Mouse (Mus musculus): ENCODE measurements around the gene Tmed8. TPM values are rescaled to one million over a fixed set of nuclear protein-coding genes. Genes with fewer than 3 reads are reported as not detected.

Gene Tmed8
- total and polyA plus RNA-seq, 3 experiments: 27.3 to 34.8 (median 27.9) TPM

- Histone ChIP-seq H3K4me1 (ENCODE audit: control insufficient read depth in 1 of 2, insufficient read depth in 2 of 2) (peaks cover 0 to 4% of the 10 kb centered on the region in 2 experiments; a peak in 1 of 4 replicates), H3K27ac (ENCODE audit: insufficient read depth, low read depth) (no peak overlapping the region), H3K4me3 (replicated peaks in 1 of 3; ENCODE audit: low read depth in 2 of 3, low read length in 2 of 3, poor library complexity in 1 of 3) (no peak overlapping the region), H3K9ac (ENCODE audit: insufficient read depth, low read depth) (no peak overlapping the region), H3K79me2 (replicated peaks; ENCODE audit: control insufficient read depth, extremely low read depth, insufficient read depth, poor library complexity, severe bottlenecking) (no peaks in the 10 kb centered on the region), H3K9me3 (replicated peaks; ENCODE audit: low read length) (no peaks in the 10 kb centered on the region), H3K36me3 (replicated peaks in 1 of 2; ENCODE audit: control insufficient read depth in 1 of 2, insufficient read depth in 1 of 2, low read length in 1 of 2) (peaks cover 21 to 68% of the 10 kb centered on the region in 2 experiments), H3K27me3 (replicated peaks) (no peaks in the 10 kb centered on the region), H3K4me2 (ENCODE audit: insufficient read depth, low read depth, poor library complexity, severe bottlenecking) (no peak overlapping the region)
- in situ Hi-C loops (cut with MboI; ENCODE audit: low pct_ligation_motif_present, low pct_unique_long_range_greater_than_20kb, low sequenced_read_pairs): no loop called here
- dilution Hi-C loops (cut with MboI; ENCODE audit: extremely low pct_ligation_motif_present, extremely low pct_unique_long_range_greater_than_20kb, low sequenced_read_pairs): no loop called here
- no peak for DNase-seq (ENCODE audit: extremely low read depth)
- TF ChIP-seq TCF12 (IDR thresholded peaks at IDR 0.05; ENCODE audit: low read depth, low read length) (no peak), IRF4 (IDR thresholded peaks at IDR 0.05; ENCODE audit: low read depth, low read length) (no peak), MEF2A (IDR thresholded peaks at IDR 0.05; ENCODE audit: borderline replicate concordance, low read depth, low read length) (no peak), RAD21 (IDR thresholded peaks at IDR 0.05; ENCODE audit: low read depth, low read length) (no peak), E2F4 (IDR thresholded peaks at IDR 0.05; ENCODE audit: insufficient replicate concordance, low read depth, low read length) (no peak), KAT2A (IDR thresholded peaks at IDR 0.05; ENCODE audit: insufficient replicate concordance, low read length) (no peak), POLR2AphosphoS2 (IDR thresholded peaks at IDR 0.05; ENCODE audit: low read depth, low read length) (no peak), CHD2 (IDR thresholded peaks at IDR 0.05; ENCODE audit: low read length) (no peak), SMC3 (IDR thresholded peaks at IDR 0.05; ENCODE audit: low read depth, low read length) (no peak), MAX (IDR thresholded peaks at IDR 0.05; ENCODE audit: low read length) (no peak), HCFC1 (IDR thresholded peaks at IDR 0.05; ENCODE audit: low read depth, low read length) (no peak), ELF1 (IDR thresholded peaks at IDR 0.05; ENCODE audit: low read depth, low read length) (no peak), TBP (conservative IDR thresholded peaks at IDR 0.05; ENCODE audit: low read depth, low read length) (no peak), MXI1 (IDR thresholded peaks at IDR 0.05; ENCODE audit: low read depth, low read length) (no peak)
Observed at GRCm38 (mm10) chr12:87121918-87122589, 78.2 kb downstream of the Tmed8 start.

Other genes with a start within 250 kb of the Tmed8 start
- gene Zdhhc22, start 210.0 kb downstream of the Tmed8 start, total RNA-seq (2012; rRNA removed): not detected in 2 replicates
- not detected in 2 replicates for gene Zdhhc22, start 210.0 kb downstream of the Tmed8 start, total RNA-seq (2014; rRNA removed)
- not detected in 2 replicates for gene Zdhhc22, start 210.0 kb downstream of the Tmed8 start, polyA plus RNA-seq (2012; ENCODE audit: insufficient read length, low read depth)
- 0.04 and 0.08 TPM in 2 replicates for gene Tmem63c, start 179.1 kb downstream of the Tmed8 start, total RNA-seq (2012; rRNA removed)
- 0.11 and 0.23 TPM in 2 replicates for gene Tmem63c, start 179.1 kb downstream of the Tmed8 start, total RNA-seq (2014; rRNA removed)
- 0.34 and 0.53 TPM in 2 replicates for gene Tmem63c, start 179.1 kb downstream of the Tmed8 start, polyA plus RNA-seq (2012; ENCODE audit: insufficient read length, low read depth)
- 0.08 TPM in 1 of 2 replicates, not detected in the other for gene Ngb, start 97.9 kb downstream of the Tmed8 start, total RNA-seq (2012; rRNA removed)
- gene Ngb, start 97.9 kb downstream of the Tmed8 start, total RNA-seq (2014; rRNA removed): 0.23 TPM in 1 of 2 replicates, not detected in the other
- gene Ngb, start 97.9 kb downstream of the Tmed8 start, polyA plus RNA-seq (2012; ENCODE audit: insufficient read length, low read depth): 0.15 TPM in 1 of 2 replicates, not detected in the other
- gene Gstz1, start 53.3 kb downstream of the Tmed8 start, total RNA-seq (2012; rRNA removed): 16.7 and 22.3 TPM in 2 replicates
- gene Gstz1, start 53.3 kb downstream of the Tmed8 start, total RNA-seq (2014; rRNA removed): 26.8 and 27.5 TPM in 2 replicates
- 19.7 and 20.5 TPM in 2 replicates for gene Gstz1, start 53.3 kb downstream of the Tmed8 start, polyA plus RNA-seq (2012; ENCODE audit: insufficient read length, low read depth)
- 12.4 and 12.8 TPM in 2 replicates for gene Pomt2, start 52.5 kb downstream of the Tmed8 start, total RNA-seq (2012; rRNA removed)
- gene Pomt2, start 52.5 kb downstream of the Tmed8 start, total RNA-seq (2014; rRNA removed): 11.7 and 12.0 TPM in 2 replicates
- 10.5 and 11.6 TPM in 2 replicates for gene Pomt2, start 52.5 kb downstream of the Tmed8 start, polyA plus RNA-seq (2012; ENCODE audit: insufficient read length, low read depth)
- 0.97 and 1.1 TPM in 2 replicates for gene Samd15, start 731 bp downstream of the Tmed8 start, total RNA-seq (2012; rRNA removed)
- 0.28 and 1.8 TPM in 2 replicates for gene Samd15, start 731 bp downstream of the Tmed8 start, total RNA-seq (2014; rRNA removed)
- 2.8 and 3.9 TPM in 2 replicates for gene Samd15, start 731 bp downstream of the Tmed8 start, polyA plus RNA-seq (2012; ENCODE audit: insufficient read length, low read depth)
- 5.1 and 5.2 TPM in 2 replicates for gene Noxred1, start 38.3 kb upstream of the Tmed8 start, total RNA-seq (2012; rRNA removed)
- gene Noxred1, start 38.3 kb upstream of the Tmed8 start, total RNA-seq (2014; rRNA removed): 6.9 and 8.0 TPM in 2 replicates
- 10.0 and 10.4 TPM in 2 replicates for gene Noxred1, start 38.3 kb upstream of the Tmed8 start, polyA plus RNA-seq (2012; ENCODE audit: insufficient read length, low read depth)
- gene Vipas39, start 65.8 kb upstream of the Tmed8 start, total RNA-seq (2012; rRNA removed): 32.1 and 33.7 TPM in 2 replicates
- gene Vipas39, start 65.8 kb upstream of the Tmed8 start, total RNA-seq (2014; rRNA removed): 44.4 and 47.2 TPM in 2 replicates
- 27.9 and 30.2 TPM in 2 replicates for gene Vipas39, start 65.8 kb upstream of the Tmed8 start, polyA plus RNA-seq (2012; ENCODE audit: insufficient read length, low read depth)
- gene Ahsa1, start 66.0 kb upstream of the Tmed8 start, total RNA-seq (2012; rRNA removed): 288 and 397 TPM in 2 replicates
- 456 and 483 TPM in 2 replicates for gene Ahsa1, start 66.0 kb upstream of the Tmed8 start, total RNA-seq (2014; rRNA removed)
- 392 and 523 TPM in 2 replicates for gene Ahsa1, start 66.0 kb upstream of the Tmed8 start, polyA plus RNA-seq (2012; ENCODE audit: insufficient read length, low read depth)
- 0.08 TPM in 2 replicates for gene Ism2, start 99.3 kb upstream of the Tmed8 start, total RNA-seq (2012; rRNA removed)
- not detected in 2 replicates for gene Ism2, start 99.3 kb upstream of the Tmed8 start, total RNA-seq (2014; rRNA removed)
- 0.16 TPM in 1 of 2 replicates, not detected in the other for gene Ism2, start 99.3 kb upstream of the Tmed8 start, polyA plus RNA-seq (2012; ENCODE audit: insufficient read length, low read depth)
- gene Sptlc2, start 187.9 kb upstream of the Tmed8 start, total RNA-seq (2012; rRNA removed): 37.1 and 37.4 TPM in 2 replicates
- 49.2 and 56.5 TPM in 2 replicates for gene Sptlc2, start 187.9 kb upstream of the Tmed8 start, total RNA-seq (2014; rRNA removed)
- 68.6 and 72.2 TPM in 2 replicates for gene Sptlc2, start 187.9 kb upstream of the Tmed8 start, polyA plus RNA-seq (2012; ENCODE audit: insufficient read length, low read depth)
- 117 and 159 TPM in 2 replicates for gene Slirp, start 243.4 kb upstream of the Tmed8 start, total RNA-seq (2012; rRNA removed)
- 138 and 180 TPM in 2 replicates for gene Slirp, start 243.4 kb upstream of the Tmed8 start, total RNA-seq (2014; rRNA removed)
- 261 and 271 TPM in 2 replicates for gene Slirp, start 243.4 kb upstream of the Tmed8 start, polyA plus RNA-seq (2012; ENCODE audit: insufficient read length, low read depth)
- 26.8 and 31.7 TPM in 2 replicates for gene Alkbh1, start 243.6 kb upstream of the Tmed8 start, total RNA-seq (2012; rRNA removed)
- 39.1 and 54.1 TPM in 2 replicates for gene Alkbh1, start 243.6 kb upstream of the Tmed8 start, total RNA-seq (2014; rRNA removed)
- gene Alkbh1, start 243.6 kb upstream of the Tmed8 start, polyA plus RNA-seq (2012; ENCODE audit: insufficient read length, low read depth): 32.8 and 37.3 TPM in 2 replicates

Data from CH12.LX (cell line).